ENCODE assay signal across 8 mouse cellular contexts in the genomic region with DNA sequence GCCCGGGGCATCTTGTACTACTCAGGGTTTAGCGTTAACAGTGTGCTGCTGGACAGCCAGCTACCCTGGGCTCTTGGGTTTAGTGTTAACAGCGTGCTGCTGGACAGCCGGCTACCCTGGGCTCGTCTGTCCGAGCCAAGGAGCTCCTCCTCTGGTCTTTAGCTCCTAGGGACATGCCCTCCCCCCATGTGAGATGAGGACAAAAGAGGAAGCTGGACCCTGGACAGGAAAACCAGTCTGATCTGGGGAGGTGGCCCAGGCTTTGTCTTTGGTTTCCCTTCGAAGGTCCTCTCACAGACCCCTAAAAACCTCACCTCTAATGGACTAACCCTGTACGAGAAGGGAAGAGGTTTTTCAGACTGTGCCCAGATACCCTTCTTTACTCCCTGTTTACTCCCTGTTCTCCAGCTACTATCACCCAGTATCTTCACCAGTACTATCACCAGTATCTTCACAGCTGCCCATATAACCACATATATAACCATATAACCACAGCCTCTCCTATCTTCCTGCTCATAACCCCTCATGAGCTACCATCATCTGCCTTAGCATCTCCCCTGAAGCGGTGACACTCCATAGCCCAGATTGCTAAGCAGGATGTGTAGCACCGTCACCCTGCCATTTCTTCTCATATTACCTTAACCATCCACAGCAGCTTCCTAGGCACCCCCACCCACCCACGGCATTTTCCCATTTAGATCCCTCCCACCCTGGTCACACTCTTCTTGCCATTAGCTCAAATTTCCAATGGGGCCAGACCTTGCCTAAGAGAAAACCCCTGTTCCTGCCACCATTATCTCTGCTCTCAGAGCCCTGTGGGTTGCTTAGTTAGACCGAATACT. TPM values are rescaled to one million over a fixed set of nuclear protein-coding genes. Genes with fewer than 3 reads are reported as not detected.
DNase-seq lines count a peak whose midpoint lies in the region; ATAC-seq and TF ChIP-seq lines count a peak whose summit lies in the region.

No protein-coding gene starts in this region.

- H3K36me3 ChIP-seq in thymus, adult 2 months (ENCODE audit: control insufficient read depth, insufficient read depth, low read length): peaks cover 8% of the 10 kb centered on the region; the same call in 1 of the 2 replicates
- 0 out of 2 replicates have a peak, but pooled peaks cover 2% of the 10 kb centered on the region for H3K36me3 ChIP-seq in liver, embryonic 11.5 days (ENCODE audit: control insufficient read depth, insufficient read depth, low read length)

- TF ChIP-seq POLR2A in cerebellum, adult 2 months (IDR thresholded peaks at IDR 0.05; ENCODE audit: borderline replicate concordance, insufficient read depth, low read length): no peak
- no peak for TF ChIP-seq POLR2A in thymus, adult 2 months (IDR thresholded peaks at IDR 0.05; ENCODE audit: control insufficient read depth, extremely low read depth, insufficient read depth, low read length, poor library complexity)

- DNase-seq in cerebellum, adult 2 months: no peak
- DNase-seq in cerebellum, adult 11-12 months: no peak
- no peak for DNase-seq in thymus, adult 2 months
- no peak for DNase-seq in thymus, adult 18-20 months
- no peak for DNase-seq in liver, embryonic 11.5 days (ENCODE audit: low spot score)
- peak; percentile 22 for DNase-seq in yolk sac, embryonic 10.5 days (ENCODE audit: low spot score)
- no peak for DNase-seq in adipocyte (ENCODE audit: low spot score)
- no peak for DNase-seq in right cerebral cortex, postnatal 4 days

- H3K9me3 ChIP-seq in liver, embryonic 11.5 days (ENCODE audit: control insufficient read depth, low read length): no peaks in the 10 kb centered on the region

- 63% methylated on average over 12 of the region's 12 CpGs for WGBS in cerebellum, adult 2 months
- WGBS in thymus, adult 2 months: 28% methylated on average over 12 of the region's 12 CpGs
- WGBS in liver, embryonic 11.5 days: 38% methylated on average over 12 of the region's 12 CpGs

- no peak overlapping the region for H3K4me3 ChIP-seq in cerebellum, adult 2 months (replicated peaks; ENCODE audit: insufficient read depth, low read depth, low read length)
- peak overlapping the region; percentile 6; the same call in 1 of the 2 replicates for H3K4me3 ChIP-seq in thymus, adult 2 months (ENCODE audit: control insufficient read depth, insufficient read depth, low read length)
- H3K4me3 ChIP-seq in liver, embryonic 11.5 days (ENCODE audit: low read depth, low read length): peak overlapping the region; percentile 91

- no peaks in the 10 kb centered on the region for H3K27me3 ChIP-seq in cerebellum, adult 2 months (ENCODE audit: control insufficient read depth, insufficient read depth, low read length)
- no peaks in the 10 kb centered on the region for H3K27me3 ChIP-seq in thymus, adult 2 months (ENCODE audit: control insufficient read depth, insufficient read depth, low read length)
- H3K27me3 ChIP-seq in liver, embryonic 11.5 days (replicated peaks; ENCODE audit: control insufficient read depth, insufficient read depth, low read length): no peaks in the 10 kb centered on the region

- TF ChIP-seq CTCF in cerebellum, adult 2 months (IDR thresholded peaks at IDR 0.05; ENCODE audit: borderline replicate concordance, insufficient read depth, low read depth, low read length): no peak
- TF ChIP-seq CTCF in thymus, adult 2 months (IDR thresholded peaks at IDR 0.05; ENCODE audit: borderline replicate concordance, control insufficient read depth, extremely low read depth, insufficient read depth, low read length, poor library complexity): no peak

- H3K27ac ChIP-seq in cerebellum, adult 2 months (ENCODE audit: insufficient read depth, low read length): peak overlapping the region; percentile 53; the same call in 1 of the 2 replicates
- no peak overlapping the region for H3K27ac ChIP-seq in thymus, adult 2 months (ENCODE audit: control insufficient read depth, insufficient read depth, low read length)
- H3K27ac ChIP-seq in liver, embryonic 11.5 days (ENCODE audit: low read depth, low read length): peak overlapping the region; percentile 26

- H3K4me2 ChIP-seq in liver, embryonic 11.5 days: peak overlapping the region; percentile 95

- H3K4me1 ChIP-seq in cerebellum, adult 2 months (ENCODE audit: control insufficient read depth, insufficient read depth, low read length): no peaks in the 10 kb centered on the region
- H3K4me1 ChIP-seq in thymus, adult 2 months (replicated peaks; ENCODE audit: control insufficient read depth, insufficient read depth, low read length): peaks cover 49% of the 10 kb centered on the region
- peaks cover 70% of the 10 kb centered on the region for H3K4me1 ChIP-seq in liver, embryonic 11.5 days (replicated peaks; ENCODE audit: control insufficient read depth, insufficient read depth, low read length)

- H3K9ac ChIP-seq in liver, embryonic 11.5 days (ENCODE audit: low read depth, low read length): peak overlapping the region; percentile 94

- no peak for ATAC-seq in liver, embryonic 11.5 days (replicated peaks; ENCODE audit: low FRiP score)

RNA-seq across cellular contexts. Expression of a gene that starts 8.7 kb away (rescaled TPM):
- 71.1 and 87.6 TPM in 2 replicates for polyA plus RNA-seq in cerebellum, adult 2 months (2012; rRNA removed)
- 221 and 282 TPM in 2 replicates for polyA plus RNA-seq in thymus, adult 2 months (2012; rRNA removed)
- polyA plus RNA-seq in liver, embryonic 11.5 days (2014; fragmentation: Nextera tagmentation; extraction: Ambion mirVana): 76.8 and 81.1 TPM in 2 replicates

RNA-seq across cellular contexts. Expression of a gene that starts 20.4 kb away (rescaled TPM):
- 84.9 and 87.5 TPM in 2 replicates for polyA plus RNA-seq in cerebellum, adult 2 months (2012; rRNA removed)
- polyA plus RNA-seq in thymus, adult 2 months (2012; rRNA removed): 98.6 and 107 TPM in 2 replicates
- 22.0 and 23.3 TPM in 2 replicates for polyA plus RNA-seq in liver, embryonic 11.5 days (2014; fragmentation: Nextera tagmentation; extraction: Ambion mirVana)

RNA-seq across cellular contexts. Expression of a gene that starts 37.2 kb away (rescaled TPM):
- 32.9 and 35.2 TPM in 2 replicates for polyA plus RNA-seq in cerebellum, adult 2 months (2012; rRNA removed)
- 99.7 and 131 TPM in 2 replicates for polyA plus RNA-seq in thymus, adult 2 months (2012; rRNA removed)
- polyA plus RNA-seq in liver, embryonic 11.5 days (2014; fragmentation: Nextera tagmentation; extraction: Ambion mirVana): 40.0 and 45.5 TPM in 2 replicates

RNA-seq across cellular contexts. Expression of a gene that starts 37.2 kb away (rescaled TPM):
- polyA plus RNA-seq in cerebellum, adult 2 months (2012; rRNA removed): 19.0 and 20.2 TPM in 2 replicates
- 23.7 and 28.1 TPM in 2 replicates for polyA plus RNA-seq in thymus, adult 2 months (2012; rRNA removed)
- 42.0 and 45.8 TPM in 2 replicates for polyA plus RNA-seq in liver, embryonic 11.5 days (2014; fragmentation: Nextera tagmentation; extraction: Ambion mirVana)
